Mouse (Mus musculus): ENCODE data around the gene Ola1.

DNA sequence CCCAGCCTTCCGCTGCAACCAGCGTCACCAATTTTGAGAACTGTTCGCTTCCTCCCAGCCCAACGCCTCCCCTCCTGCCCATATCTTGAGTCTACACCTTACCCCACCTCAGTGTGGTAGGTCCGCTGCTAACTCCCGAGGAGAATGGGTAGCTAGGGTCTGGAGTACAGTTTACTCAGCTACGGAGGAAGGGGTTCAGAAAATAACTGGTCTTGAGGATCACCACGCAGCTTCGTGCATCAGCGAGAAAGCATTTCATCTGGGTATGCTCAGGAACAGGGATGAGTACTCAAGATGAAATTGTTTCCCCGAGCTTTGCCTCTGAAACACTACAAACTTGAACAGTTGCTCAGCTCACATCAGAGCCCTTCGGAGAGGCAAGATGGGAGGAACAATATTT, 49.6 kb upstream of the Ola1 start:
- TF ChIP-seq CTCF (IDR thresholded peaks at IDR 0.05; ENCODE audit: low read depth) (no peak), EP300 (IDR thresholded peaks at IDR 0.05; ENCODE audit: low read depth) (no peak)

Measured in heart, postnatal 0 days (tissue).